Mouse (Mus musculus): ENCODE measurements at regions not wholly inside any gene's neighbourhood (a gene's known extent, or its start where the extent isn't known, plus 50 kb on each side); places are given as distances from the start of the nearest gene placed in this dataset.

GRCm38 (mm10) chr6:31644504-31644903 is 80.7 kb upstream of the Podxl start:
- TF ChIP-seq POLR2A (IDR thresholded peaks at IDR 0.05; ENCODE audit: insufficient read length, low read depth) (no peak), MYOD1 (IDR thresholded peaks at IDR 0.05; ENCODE audit: control insufficient read depth in 1 of 3, insufficient read length in 2 of 3, low read depth in 2 of 3) (no peak), REST (IDR thresholded peaks at IDR 0.05; ENCODE audit: insufficient read depth, insufficient read length) (no peak), POLR2AphosphoS2 (IDR thresholded peaks at IDR 0.05; ENCODE audit: insufficient read length, low read depth) (no peak), MYOG (IDR thresholded peaks at IDR 0.05; ENCODE audit: control insufficient read depth in 1 of 3, insufficient read depth in 1 of 3, insufficient read length in 2 of 3, low read depth in 2 of 3) (no peak), USF1 (IDR thresholded peaks at IDR 0.05; ENCODE audit: low read depth) (no peak), CEBPB (IDR thresholded peaks at IDR 0.05; ENCODE audit: insufficient read depth, poor library complexity, severe bottlenecking) (no peak), TCF12 (IDR thresholded peaks at IDR 0.05; ENCODE audit: insufficient read depth, poor library complexity, severe bottlenecking) (no peak), MAX (IDR thresholded peaks at IDR 0.05; ENCODE audit: low read depth) (no peak), TCF3 (IDR thresholded peaks at IDR 0.05; ENCODE audit: insufficient read length, low read depth) (no peak), E2F4 (IDR thresholded peaks at IDR 0.05; ENCODE audit: insufficient read depth) (no peak)

All from myocyte (in vitro differentiated cells).